Mouse (Mus musculus) adrenal gland, postnatal 25 days (tissue): ENCODE results near the gene Ddx41. TPM values are rescaled to one million over a fixed set of nuclear protein-coding genes. Genes with fewer than 3 reads are reported as not detected.

Experiments
- microRNA-seq, 2 experiments: library from miRNA; unstranded; fragments of <30 nt; microRNA quantifications; one replicate each; pipeline ENCODE4 v1.2.0; 2021
- total RNA-seq: library from RNA; stranded (reverse); gene quantifications from 2 replicates; pipeline ENCODE4 v1.2.3, GENCODE M21; 2021

Gene Ddx41
- total RNA-seq, 1 experiment from 2014 or later = 52.6 TPM

Small RNA genes lying within 50 kb of the gene (microRNA-seq; reads per million reads assigned to microRNA genes)
- gene Mir6945 = 0 to 0.69 reads per million in 2 experiments

Other genes with a start within 250 kb of the Ddx41 start
- gene Prelid1, start 216.2 kb downstream of the Ddx41 start, total RNA-seq = 153 and 156 TPM in 2 replicates
- 58.0 and 87.0 TPM in 2 replicates for gene Rab24, start 214.7 kb downstream of the Ddx41 start, total RNA-seq
- gene Mxd3, start 206.8 kb downstream of the Ddx41 start, total RNA-seq = 5.0 and 8.3 TPM in 2 replicates
- gene Lman2, start 173.9 kb downstream of the Ddx41 start, total RNA-seq = 107 and 109 TPM in 2 replicates
- gene Rgs14, start 166.9 kb downstream of the Ddx41 start, total RNA-seq = 0.70 and 0.86 TPM in 2 replicates
- not detected in 2 replicates for gene Slc34a1, start 138.5 kb downstream of the Ddx41 start, total RNA-seq
- not detected in 2 replicates for gene Pfn3, start 121.4 kb downstream of the Ddx41 start, total RNA-seq
- 0.15 and 3.3 TPM in 2 replicates for gene F12, start 109.9 kb downstream of the Ddx41 start, total RNA-seq
- 47.9 and 62.1 TPM in 2 replicates for gene Grk6, start 91.6 kb downstream of the Ddx41 start, total RNA-seq
- 3.8 and 3.9 TPM in 2 replicates for gene Prr7, start 72.4 kb downstream of the Ddx41 start, total RNA-seq
- 14.6 and 19.1 TPM in 2 replicates for gene Dbn1, start 48.5 kb downstream of the Ddx41 start, total RNA-seq
- 17.6 and 18.7 TPM in 2 replicates for gene Pdlim7, start 23.0 kb downstream of the Ddx41 start, total RNA-seq
- 3.4 and 4.4 TPM in 2 replicates for gene Dok3, start 7.4 kb downstream of the Ddx41 start, total RNA-seq
- gene Fam193b, start 34.5 kb upstream of the Ddx41 start, total RNA-seq = 75.2 and 75.3 TPM in 2 replicates
- gene Tmed9, start 37.1 kb upstream of the Ddx41 start, total RNA-seq = 144 and 170 TPM in 2 replicates
- gene B4galt7, start 63.2 kb upstream of the Ddx41 start, total RNA-seq = 16.4 and 19.7 TPM in 2 replicates
- gene Caml, start 86.3 kb upstream of the Ddx41 start, total RNA-seq = 37.4 and 37.7 TPM in 2 replicates
- 39.2 and 48.2 TPM in 2 replicates for gene Ddx46, start 98.4 kb upstream of the Ddx41 start, total RNA-seq
- gene B230219D22Rik, start 156.5 kb upstream of the Ddx41 start, total RNA-seq = 59.9 and 65.1 TPM in 2 replicates
- 58.1 and 65.7 TPM in 2 replicates for gene Txndc15, start 178.0 kb upstream of the Ddx41 start, total RNA-seq
- gene Pcbd2, start 190.7 kb upstream of the Ddx41 start, total RNA-seq = 62.0 and 83.2 TPM in 2 replicates
- gene Catsper3, start 247.9 kb upstream of the Ddx41 start, total RNA-seq = 0.30 TPM in 1 of 2 replicates, not detected in the other